Mouse (Mus musculus) liver, embryonic 14.5 days (tissue): ENCODE data around the gene Gstm6. TPM values are rescaled to one million over a fixed set of nuclear protein-coding genes. Genes with fewer than 3 reads are reported as not detected.
"Not testable (repeated sequence)": the region's sequence is repeated elsewhere in the genome, so short reads cannot be mapped to it uniquely, and the experiment has no call there.

Experiments used
- ATAC-seq: fragments of 200-750 bp; cut with Nextera tagmentation; 2 replicates; pipeline ENCODE4 v1.8.0; 2017; ENCODE audit warnings: moderate number of reproducible peaks, mild to moderate bottlenecking, moderate library complexity; ENCODE audit not compliant: insufficient read depth
- DNase-seq, 3 experiments: peaks; one replicate each; pipeline ENCODE4 v3.0.0-alpha.2; 2012 to 2013; ENCODE audit warnings: low read depth in 3 of 3, low spot score in 3 of 3
- H3K27ac ChIP-seq: fragments of 300-500 bp; sonication (generic); 2 replicates; pipeline ENCODE4 v1.5.1; 2014; ENCODE audit warnings: moderate library complexity, mild to moderate bottlenecking, control low read depth, inconsistent platforms
- H3K27me3 ChIP-seq: fragments of 300-500 bp; sonication (generic); 2 replicates; pipeline ENCODE4 v1.6.1; 2014; ENCODE audit warnings: mild to moderate bottlenecking, low read length, moderate library complexity; ENCODE audit not compliant: control insufficient read depth, insufficient read depth
- H3K36me3 ChIP-seq: fragments of 300-500 bp; sonication (generic); replicated peaks from 2 replicates; pipeline ENCODE4 v1.6.1; 2014; ENCODE audit warnings: low read depth; ENCODE audit not compliant: control insufficient read depth, insufficient read depth
- H3K4me1 ChIP-seq, 2 experiments: fragments of 200-500 bp in 1 of 2; fragments of 300-500 bp in 1 of 2; sonication (generic) in 1 of 2; replicated peaks; 2 replicates each; pipeline ENCODE4 v1.6.1; 2012 to 2014; ENCODE audit warnings: antibody characterized with exemption in 1 of 2, inconsistent platforms in 1 of 2, low read length in 1 of 2; ENCODE audit not compliant: control insufficient read depth in 2 of 2, insufficient read depth in 2 of 2
- H3K4me2 ChIP-seq: fragments of 300-500 bp; sonication (generic); 2 replicates; pipeline ENCODE4 v1.6.1; 2014; ENCODE audit warnings: low read depth, mild to moderate bottlenecking, control low read depth, moderate library complexity
- H3K4me3 ChIP-seq, 2 experiments: fragments of 200-500 bp in 1 of 2; fragments of 300-500 bp in 1 of 2; sonication (generic) in 1 of 2; 2 replicates each; pipeline ENCODE4 v1.5.1; 2012 to 2014; ENCODE audit warnings: low read depth in 2 of 2, low read length in 2 of 2, mild to moderate bottlenecking in 2 of 2, control low read depth in 1 of 2, inconsistent platforms in 1 of 2, moderate library complexity in 1 of 2; ENCODE audit not compliant: insufficient read depth in 1 of 2
- H3K9ac ChIP-seq: fragments of 300-500 bp; sonication (generic); replicated peaks from 2 replicates; pipeline ENCODE4 v1.6.1; 2014; ENCODE audit warnings: mild to moderate bottlenecking, control low read depth, moderate library complexity
- H3K9me3 ChIP-seq: fragments of 300-500 bp; sonication (generic); 2 replicates; pipeline ENCODE4 v1.6.1; 2016; ENCODE audit warnings: low read length, mixed read lengths; ENCODE audit not compliant: control insufficient read depth
- CTCF ChIP-seq: IDR thresholded peaks from 2 replicates; pipeline ENCODE4 v1.5.1; 2016; ENCODE audit warnings: antibody characterized with exemption, low read depth, control low read depth
- EP300 ChIP-seq: IDR thresholded peaks from 2 replicates; pipeline ENCODE4 v1.6.1; 2016; ENCODE audit warnings: antibody characterized with exemption, low read depth
- WGBS: fragments of 180-500 bp; shearing (Covaris S2); extraction: QIAGEN DNeasy Blood & Tissue Kit; methylation state at CpG from one replicate; pipeline ENCODE4 v1.1.7; 2014; ENCODE audit not compliant: insufficient replicate concordance; 5-methylcytosine and 5-hydroxymethylcytosine counted together
- polyA plus RNA-seq, 2 experiments: library from polyadenylated mRNA; depleted of rRNA in 1 of 2; stranded (reverse) in 1 of 2; unstranded in 1 of 2; fragments of >200 nt; fragmentation: Nextera tagmentation in 1 of 2; extraction: Ambion mirVana in 1 of 2; gene quantifications; 2 replicates each; pipeline versions ENCODE4 v1.2.1 to v1.2.3; 2012 to 2014

Gene Gstm6
- polyA plus RNA-seq, 2 experiments = 6.2 to 12.8 TPM

DNA sequence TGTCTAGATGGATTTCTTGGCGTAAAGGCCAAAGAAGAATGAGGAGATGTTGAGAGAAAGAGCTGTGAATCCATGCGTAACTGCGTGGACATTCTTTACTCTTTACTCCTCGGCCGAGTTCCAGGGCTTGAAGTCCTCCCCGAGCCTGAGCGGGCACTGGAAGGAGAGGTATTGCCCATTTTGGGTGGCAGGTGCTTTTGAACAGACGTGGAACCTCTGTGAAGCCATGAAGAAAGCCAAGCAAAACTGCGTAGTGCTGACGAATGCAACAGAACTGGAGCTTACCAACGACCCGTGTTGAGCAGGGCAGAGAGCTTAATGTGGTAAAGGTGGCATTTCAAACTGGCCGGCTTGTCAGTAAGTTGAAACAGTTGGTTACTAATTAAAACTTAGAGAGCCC, 44.9 kb downstream of the Gstm6 start:
- Histone ChIP-seq H3K4me3 (no peak overlapping the region), H3K9ac (no peak overlapping the region), H3K27ac (no peak overlapping the region), H3K27me3 (no peaks in the 10 kb centered on the region), H3K4me2 (no peak overlapping the region), H3K36me3 (peaks cover 5% of the 10 kb centered on the region; the same call in 1 of the 2 replicates), H3K9me3 (no peaks in the 10 kb centered on the region), H3K4me1 (peaks cover 8 to 16% of the 10 kb centered on the region in 2 experiments)
- DNase-seq = no peak
- TF ChIP-seq CTCF (no peak), EP300 (no peak)
- no peak for ATAC-seq
- WGBS = 81% methylated on average over 13 of the region's 13 CpGs

DNA sequence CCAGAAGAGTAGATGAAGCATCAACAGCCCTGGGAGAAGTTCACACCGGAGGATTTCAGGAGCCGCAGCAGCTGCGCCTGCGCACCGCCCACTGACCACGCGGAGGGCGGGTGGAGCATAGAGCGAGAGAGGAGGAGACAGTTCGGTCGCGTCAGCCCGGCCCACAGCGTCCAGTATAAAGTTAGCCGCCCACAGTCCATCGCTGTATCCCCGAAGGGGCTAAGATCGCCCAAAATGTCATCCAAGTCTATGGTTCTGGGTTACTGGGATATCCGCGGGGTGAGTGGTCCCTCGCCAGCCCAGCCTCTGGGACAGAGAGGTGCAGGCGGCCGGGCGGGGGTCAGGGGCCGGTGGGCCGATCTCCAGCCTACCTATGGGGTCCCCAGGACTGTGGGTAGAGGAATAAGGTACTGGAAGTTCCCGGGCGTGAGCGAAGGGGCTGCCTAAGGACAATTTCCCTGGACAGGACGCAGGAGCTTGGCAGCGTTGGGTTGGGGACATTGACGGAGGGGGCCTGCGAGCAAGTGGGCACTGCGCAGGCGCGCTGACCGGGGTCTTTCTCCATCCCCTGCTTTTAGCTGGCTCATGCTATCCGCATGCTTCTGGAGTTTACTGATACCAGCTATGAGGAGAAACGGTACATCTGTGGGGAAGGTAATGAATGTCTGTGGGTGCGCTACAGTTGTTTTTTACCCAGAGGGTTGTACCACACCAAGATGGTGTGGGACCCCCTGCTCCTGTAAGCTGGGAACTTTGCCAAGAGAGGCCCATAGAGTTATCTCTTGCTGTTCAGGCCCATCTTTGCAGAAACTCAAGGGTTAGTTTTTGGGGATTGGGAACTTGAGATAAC, 47.6 kb downstream of the Gstm6 start, which contains the start of gene Gstm5:
Gene Gstm5 (plus strand): TSS at position 102 of the 850 bp plus-strand sequence.
- H3K4me2 ChIP-seq = peak within 1 kb of the TSS; percentile 83
- DNase-seq (peak; percentile 66 to 72 (median 69)), ATAC-seq (peak; percentile 91)
- 3% methylated on average over 40 of the region's 40 CpGs for WGBS
- H3K9me3 ChIP-seq = no peaks in the 10 kb centered on the region
- peak within 1 kb of the TSS; percentile 63 to 70 for H3K4me3 ChIP-seq
- H3K36me3 ChIP-seq = peaks cover 5% of the 10 kb centered on the region
- H3K27me3 ChIP-seq = no peaks in the 10 kb centered on the region
- peaks cover 8 to 16% of the 10 kb centered on the region in 2 experiments for H3K4me1 ChIP-seq
- H3K9ac ChIP-seq = peak within 1 kb of the TSS; percentile 76
- peak; percentile 82 for TF ChIP-seq EP300
- no peak for TF ChIP-seq CTCF
- peak within 1 kb of the TSS; percentile 61 for H3K27ac ChIP-seq

GRCm38 (mm10) chr3:107895194-107895719, 48.3 kb downstream of the Gstm6 start:
- H3K36me3 ChIP-seq = peaks cover 5% of the 10 kb centered on the region
- ATAC-seq = peak; percentile 65

GRCm38 (mm10) chr3:107889236-107889635, 54.3 kb downstream of the Gstm6 start:
- H3K4me3 ChIP-seq, ATAC-seq, H3K4me1 ChIP-seq, DNase-seq, H3K27ac ChIP-seq, H3K36me3 ChIP-seq, H3K9ac ChIP-seq, H3K27me3 ChIP-seq, H3K9me3 ChIP-seq, H3K4me2 ChIP-seq: not testable (repeated sequence)
- 72% methylated on average over 2 of the region's 2 CpGs for WGBS

More at GRCm38 (mm10) chr3:107895194-107895719, 48.3 kb downstream of the Gstm6 start:
- Histone ChIP-seq H3K27me3 (no peaks in the 10 kb centered on the region), H3K9me3 (no peaks in the 10 kb centered on the region), H3K27ac (no peak overlapping the region), H3K4me3 (peak overlapping the region; percentile 63 to 70), H3K4me1 (peaks cover 8 to 16% of the 10 kb centered on the region in 2 experiments), H3K4me2 (peak overlapping the region; percentile 83), H3K9ac (peak overlapping the region; percentile 76)
- 3% methylated on average over 6 of the region's 6 CpGs for WGBS
- peak; percentile 16 to 39 (median 28) for DNase-seq
- no peak for TF ChIP-seq CTCF
- no peak for TF ChIP-seq EP300

Other genes starting within 250 kb of the Gstm6 start
- 22.9 and 30.1 TPM in 2 replicates for gene Ahcyl1, start 247.2 kb downstream of the Gstm6 start, polyA plus RNA-seq (2012; rRNA removed)
- 28.6 and 29.8 TPM in 2 replicates for gene Ahcyl1, start 247.2 kb downstream of the Gstm6 start, polyA plus RNA-seq (2014; fragmentation: Nextera tagmentation; extraction: Ambion mirVana)
- 3.7 and 4.4 TPM in 2 replicates for gene Csf1, start 183.3 kb downstream of the Gstm6 start, polyA plus RNA-seq (2012; rRNA removed)
- 5.9 and 6.1 TPM in 2 replicates for gene Csf1, start 183.3 kb downstream of the Gstm6 start, polyA plus RNA-seq (2014; fragmentation: Nextera tagmentation; extraction: Ambion mirVana)
- gene Eps8l3, start 66.5 kb downstream of the Gstm6 start, polyA plus RNA-seq (2012; rRNA removed) = 0.02 and 0.03 TPM in 2 replicates
- 0.20 TPM in 1 of 2 replicates, not detected in the other for gene Eps8l3, start 66.5 kb downstream of the Gstm6 start, polyA plus RNA-seq (2014; fragmentation: Nextera tagmentation; extraction: Ambion mirVana)
- gene Gstm5, start 47.9 kb downstream of the Gstm6 start, polyA plus RNA-seq (2012; rRNA removed) = 86.0 and 111 TPM in 2 replicates
- gene Gstm5, start 47.9 kb downstream of the Gstm6 start, polyA plus RNA-seq (2014; fragmentation: Nextera tagmentation; extraction: Ambion mirVana) = 183 and 196 TPM in 2 replicates
- gene Gstm7, start 11.9 kb downstream of the Gstm6 start, polyA plus RNA-seq (2012; rRNA removed) = 13.7 and 15.3 TPM in 2 replicates
- gene Gstm7, start 11.9 kb downstream of the Gstm6 start, polyA plus RNA-seq (2014; fragmentation: Nextera tagmentation; extraction: Ambion mirVana) = 16.1 and 18.6 TPM in 2 replicates
- gene Gstm3, start 25.5 kb upstream of the Gstm6 start, polyA plus RNA-seq (2012; rRNA removed) = 4.1 and 4.6 TPM in 2 replicates
- 11.3 and 11.7 TPM in 2 replicates for gene Gstm3, start 25.5 kb upstream of the Gstm6 start, polyA plus RNA-seq (2014; fragmentation: Nextera tagmentation; extraction: Ambion mirVana)
- gene Gstm2, start 42.7 kb upstream of the Gstm6 start, polyA plus RNA-seq (2012; rRNA removed) = 3.4 and 3.9 TPM in 2 replicates
- 4.4 and 4.8 TPM in 2 replicates for gene Gstm2, start 42.7 kb upstream of the Gstm6 start, polyA plus RNA-seq (2014; fragmentation: Nextera tagmentation; extraction: Ambion mirVana)
- gene Gstm1, start 74.2 kb upstream of the Gstm6 start, polyA plus RNA-seq (2012; rRNA removed) = 124 and 152 TPM in 2 replicates
- gene Gstm1, start 74.2 kb upstream of the Gstm6 start, polyA plus RNA-seq (2014; fragmentation: Nextera tagmentation; extraction: Ambion mirVana) = 275 and 312 TPM in 2 replicates
- gene Gstm4, start 101.1 kb upstream of the Gstm6 start, polyA plus RNA-seq (2012; rRNA removed) = 11.7 and 11.9 TPM in 2 replicates
- gene Gstm4, start 101.1 kb upstream of the Gstm6 start, polyA plus RNA-seq (2014; fragmentation: Nextera tagmentation; extraction: Ambion mirVana) = 17.3 and 17.7 TPM in 2 replicates
- gene Ampd2, start 142.9 kb upstream of the Gstm6 start, polyA plus RNA-seq (2012; rRNA removed) = 40.9 and 49.6 TPM in 2 replicates
- 34.3 and 37.8 TPM in 2 replicates for gene Ampd2, start 142.9 kb upstream of the Gstm6 start, polyA plus RNA-seq (2014; fragmentation: Nextera tagmentation; extraction: Ambion mirVana)
- 0.60 and 1.4 TPM in 2 replicates for gene Gnat2, start 149.0 kb upstream of the Gstm6 start, polyA plus RNA-seq (2012; rRNA removed)
- 1.8 and 2.5 TPM in 2 replicates for gene Gnat2, start 149.0 kb upstream of the Gstm6 start, polyA plus RNA-seq (2014; fragmentation: Nextera tagmentation; extraction: Ambion mirVana)
- 18.4 and 28.7 TPM in 2 replicates for gene Gnai3, start 202.4 kb upstream of the Gstm6 start, polyA plus RNA-seq (2012; rRNA removed)
- gene Gnai3, start 202.4 kb upstream of the Gstm6 start, polyA plus RNA-seq (2014; fragmentation: Nextera tagmentation; extraction: Ambion mirVana) = 57.4 and 58.0 TPM in 2 replicates
- gene Gpr61, start 211.1 kb upstream of the Gstm6 start, polyA plus RNA-seq (2012; rRNA removed) = not detected in 2 replicates
- gene Gpr61, start 211.1 kb upstream of the Gstm6 start, polyA plus RNA-seq (2014; fragmentation: Nextera tagmentation; extraction: Ambion mirVana) = 0.04 TPM in 1 of 2 replicates, not detected in the other
- gene Amigo1, start 242.6 kb upstream of the Gstm6 start, polyA plus RNA-seq (2012; rRNA removed) = 0.45 and 0.60 TPM in 2 replicates
- gene Amigo1, start 242.6 kb upstream of the Gstm6 start, polyA plus RNA-seq (2014; fragmentation: Nextera tagmentation; extraction: Ambion mirVana) = 0.49 and 0.56 TPM in 2 replicates